Mouse (Mus musculus) cerebellum, postnatal 25 days (tissue): ENCODE results near the gene Krtap5-1.
A peak's percentile ranks its signal among the peaks of the same experiment; 100 is the strongest.
"Not testable (repeated sequence)": the region's sequence is repeated elsewhere in the genome, so short reads cannot be mapped to it uniquely, and the experiment has no call there.

ENCODE experiments used
- DNase-seq, 2 experiments: peaks; one replicate each; pipeline ENCODE4 v3.0.0; 2021; ENCODE audit warnings: mixed read lengths in 2 of 2

The Krtap5-1 gene

DNA sequence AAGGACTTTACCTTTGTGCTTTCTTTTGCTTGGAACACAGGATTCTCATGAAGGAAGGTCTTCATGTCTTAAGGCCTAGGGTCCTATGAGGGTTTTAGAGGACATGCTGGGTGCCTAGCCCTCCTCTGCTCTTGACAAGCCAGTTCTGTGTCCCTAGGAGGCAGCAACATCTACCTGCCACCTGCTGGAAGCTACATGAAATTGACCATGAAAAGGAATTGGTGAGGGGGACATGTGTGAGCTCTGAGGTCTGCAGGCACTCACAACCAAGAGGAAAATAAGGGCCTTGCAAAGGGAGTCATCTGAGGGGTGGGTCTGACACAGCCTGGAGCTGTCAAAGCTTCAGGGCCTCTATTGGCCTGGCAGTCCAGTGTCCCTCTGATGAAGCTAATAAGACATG is 1.5 kb downstream of the Krtap5-1 start:
- DNase-seq = no peak

DNA sequence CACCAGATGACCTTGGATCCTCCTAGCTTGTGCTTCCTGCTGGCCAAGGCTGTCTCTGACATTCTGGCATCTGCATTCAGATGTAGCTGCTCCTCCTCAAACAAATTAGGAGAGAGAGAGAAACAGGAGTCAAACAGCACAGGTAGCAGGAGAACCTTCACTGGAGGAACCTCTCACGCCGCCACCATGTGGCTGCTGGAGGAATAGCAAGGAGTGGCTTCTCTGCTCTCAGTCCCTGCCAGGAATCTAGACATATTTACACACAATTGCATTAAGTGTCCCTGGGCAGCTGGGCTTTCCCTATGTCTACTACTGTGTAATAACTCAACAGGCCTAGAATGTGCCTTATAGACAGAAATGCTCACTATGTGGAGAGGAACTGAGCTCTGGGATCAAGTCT is 3.1 kb downstream of the Krtap5-1 start:
- peak; percentile 49 to 75 for DNase-seq

- peak in 1 of 2 experiments; percentile 6 for DNase-seq
Observed at GRCm38 (mm10) chr7:142285910-142286612, 10.9 kb downstream of the Krtap5-1 start.

DNA sequence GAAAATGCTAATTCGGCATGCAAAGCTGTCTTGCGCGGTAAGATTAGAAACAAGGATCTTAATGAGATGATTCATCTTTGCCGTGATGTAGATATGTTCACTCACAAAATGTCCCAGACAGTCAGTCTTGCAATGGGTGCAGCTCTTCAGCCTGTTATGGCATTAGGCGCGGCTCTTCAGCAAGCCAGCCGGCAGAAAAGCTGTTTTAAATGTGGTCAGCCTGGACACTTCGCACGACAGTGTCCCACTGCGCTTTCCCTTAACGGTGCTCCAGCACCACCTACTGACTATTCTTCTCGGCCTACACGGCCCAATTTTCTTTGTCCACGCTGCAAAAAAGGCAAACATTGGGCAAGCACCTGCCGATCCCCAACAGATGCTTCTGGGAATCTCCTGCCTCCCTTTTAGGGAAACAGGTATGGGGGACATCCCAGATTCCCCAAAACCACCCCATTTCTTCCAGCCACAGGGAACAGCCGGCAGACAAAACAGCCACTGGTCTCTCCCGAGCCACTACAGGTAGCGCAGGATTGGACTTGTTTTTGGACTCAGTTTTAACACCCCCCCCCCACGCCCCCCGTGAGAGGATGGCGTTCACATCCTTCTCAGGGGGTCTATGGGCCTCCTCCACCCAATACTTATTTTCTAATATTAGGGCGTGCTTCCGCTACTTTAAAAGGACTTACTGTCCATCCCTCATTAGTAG is 11.6 kb downstream of the Krtap5-1 start:
- DNase-seq = peak; percentile 57 to 66

DNA sequence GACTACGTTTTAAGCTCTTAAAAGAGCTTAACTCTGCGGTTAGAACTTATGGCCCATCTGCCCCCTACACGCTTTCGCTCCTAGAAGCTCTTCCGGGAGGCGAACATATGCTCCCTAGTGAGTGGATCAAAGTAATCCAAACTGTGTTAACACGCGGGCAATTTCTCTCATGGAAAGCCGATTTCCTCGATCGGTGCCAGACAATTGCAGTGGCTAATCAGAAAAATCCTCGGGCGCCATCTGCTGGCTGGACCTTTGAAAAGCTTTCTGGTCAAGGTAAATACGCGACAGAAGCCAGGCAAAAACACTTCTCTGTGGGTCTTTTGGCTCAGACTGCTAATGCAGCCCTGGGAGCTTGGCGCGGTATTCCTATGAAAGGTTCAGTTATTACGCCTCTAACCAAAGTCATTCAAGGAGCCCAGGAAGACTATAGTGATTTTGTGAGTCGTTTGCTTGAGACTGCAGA is 12.3 kb downstream of the Krtap5-1 start:
- DNase-seq = peak; percentile 96 to 97

DNA sequence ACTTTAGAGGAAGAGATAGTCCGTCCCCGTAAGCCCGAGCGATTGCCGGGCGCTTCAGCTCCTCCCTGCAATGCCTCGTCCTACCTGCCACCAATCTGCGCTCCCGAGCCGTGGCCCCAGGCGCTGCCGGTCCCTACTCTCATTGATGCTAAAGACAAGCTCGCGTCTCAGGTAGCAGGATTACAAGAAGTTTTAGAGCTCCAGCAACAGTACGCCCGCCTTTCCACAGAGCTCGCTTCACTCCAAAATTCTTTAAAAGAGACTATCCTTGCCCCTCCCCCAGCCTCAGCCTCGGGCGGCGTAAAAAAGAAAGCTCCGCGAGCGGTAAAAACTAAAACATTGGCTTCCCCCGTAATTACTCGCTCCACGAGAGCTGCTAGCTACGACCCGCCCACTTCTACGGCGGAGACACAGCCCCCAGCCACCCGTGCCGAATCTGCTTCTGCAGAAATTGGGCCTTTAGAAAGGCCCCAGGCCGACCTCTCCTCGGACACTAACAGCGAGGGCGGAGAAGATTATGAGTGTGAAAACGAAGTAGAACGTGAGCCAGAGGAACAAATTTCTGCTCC is 12.8 kb downstream of the Krtap5-1 start:
- peak; percentile 72 to 74 for DNase-seq

GRCm38 (mm10) chr7:142282847-142283246 is 14.1 kb downstream of the Krtap5-1 start:
- not testable (repeated sequence) for DNase-seq

- not testable (repeated sequence) for DNase-seq
Observed at GRCm38 (mm10) chr7:142279291-142279690, 17.6 kb downstream of the Krtap5-1 start.

GRCm38 (mm10) chr7:142278183-142278582 is 18.7 kb downstream of the Krtap5-1 start:
- peak; percentile 76 to 88 for DNase-seq

GRCm38 (mm10) chr7:142274263-142274662 is 22.7 kb downstream of the Krtap5-1 start, which contains the start of gene Gm4559:
Gene Gm4559, minus strand, starts transcription at chr7:142274363.
- DNase-seq = not testable (repeated sequence)

GRCm38 (mm10) chr7:142258254-142258653 is 38.7 kb downstream of the Krtap5-1 start, which contains the start of gene Gm2431:
Gene Gm2431, minus strand, starts transcription at chr7:142258354.
- DNase-seq = not testable (repeated sequence)

DNA sequence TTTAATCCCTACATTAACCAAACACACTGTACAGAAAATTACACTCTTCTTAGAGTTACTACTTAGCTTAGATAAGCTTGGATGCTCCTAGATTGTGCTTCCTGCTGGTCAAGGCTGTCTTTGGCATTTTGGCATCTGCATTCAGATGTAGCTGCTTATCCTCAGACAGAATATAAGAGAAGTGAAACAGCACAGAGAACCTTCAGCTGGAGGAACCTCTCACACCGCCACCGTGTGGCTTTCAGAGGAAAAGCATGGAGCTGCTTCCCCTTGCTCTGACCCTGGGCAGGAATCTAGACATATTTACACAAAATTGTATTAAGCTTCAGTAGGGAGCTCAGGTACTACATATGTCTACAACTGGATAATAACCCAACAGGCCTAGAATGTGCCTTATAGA is 41.4 kb downstream of the Krtap5-1 start:
- DNase-seq = peak; percentile 39 to 69

- DNase-seq = peak; percentile 25 to 56
Observed at GRCm38 (mm10) chr7:142249824-142250223, 47.1 kb downstream of the Krtap5-1 start.
